Mouse (Mus musculus): ENCODE measurements around the gene Ablim1. TPM values are rescaled to one million over a fixed set of nuclear protein-coding genes. Genes with fewer than 3 reads are reported as not detected.

Gene Ablim1
- total RNA-seq, 4 experiments from 2014 or later: 80.6 to 97.1 (median 86.4) TPM

DNA sequence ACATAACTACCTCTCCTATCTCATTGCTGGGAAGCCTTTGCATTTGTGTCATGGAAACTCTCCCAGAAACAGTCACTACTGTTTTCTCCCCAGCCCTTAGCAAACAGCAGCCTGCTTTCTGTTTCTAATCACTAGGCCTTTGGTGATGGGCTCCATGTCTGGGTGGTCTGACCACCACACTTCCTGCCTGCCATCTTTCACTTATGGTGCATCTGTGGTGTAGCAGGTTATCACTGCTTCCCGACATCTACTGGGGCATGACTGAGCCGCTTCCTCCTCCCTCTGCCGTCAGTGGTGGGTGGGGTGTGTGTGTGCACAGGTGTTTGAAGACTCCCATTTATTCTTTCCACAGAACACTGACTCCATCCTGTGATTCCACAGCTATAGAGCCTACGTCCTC is 183.4 kb downstream of the Ablim1 start:
- DNase-seq (ENCODE audit: low spot score in 2 of 2): no peak

DNA sequence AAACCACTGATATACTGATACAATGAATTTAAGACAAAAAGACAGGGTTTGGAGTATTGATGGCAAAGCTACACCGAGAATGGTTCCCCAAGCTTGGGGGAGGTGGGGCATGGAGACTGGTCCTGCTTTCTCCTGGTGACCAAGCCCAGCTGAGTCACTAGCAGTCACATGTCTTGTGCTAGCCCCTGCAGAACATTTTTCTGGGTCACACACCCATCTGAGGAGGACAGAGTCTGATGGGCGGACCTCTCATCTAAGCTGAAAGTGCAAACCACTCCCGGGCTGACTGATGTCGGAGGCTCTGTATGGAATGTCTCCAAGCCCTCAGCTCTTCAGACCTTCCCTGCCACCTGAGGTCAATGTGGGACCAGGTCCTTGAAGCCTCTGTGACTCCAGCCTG is 184.1 kb downstream of the Ablim1 start:
- DNase-seq (ENCODE audit: low spot score in 2 of 2): no peak

DNA sequence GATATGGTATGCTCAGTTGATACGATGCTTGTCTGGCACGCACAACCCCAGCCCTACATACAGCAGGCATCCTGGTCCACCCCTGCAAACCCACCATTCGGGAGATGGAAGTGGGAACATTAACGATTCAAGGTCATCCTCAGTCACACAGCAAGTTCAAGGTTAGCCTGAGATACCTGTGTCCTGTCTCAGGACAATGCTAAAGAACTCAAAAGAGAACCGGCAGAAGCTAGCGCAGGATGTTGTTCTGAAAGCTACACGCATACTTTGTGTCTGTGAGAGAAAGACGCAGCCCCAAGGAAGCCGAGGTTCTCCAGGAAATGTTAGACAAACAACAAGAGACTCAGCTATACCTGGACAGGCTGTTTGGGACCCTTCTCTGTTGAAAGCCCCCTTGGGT is 185.0 kb downstream of the Ablim1 start:
- DNase-seq (ENCODE audit: low spot score in 2 of 2): no peak

DNA sequence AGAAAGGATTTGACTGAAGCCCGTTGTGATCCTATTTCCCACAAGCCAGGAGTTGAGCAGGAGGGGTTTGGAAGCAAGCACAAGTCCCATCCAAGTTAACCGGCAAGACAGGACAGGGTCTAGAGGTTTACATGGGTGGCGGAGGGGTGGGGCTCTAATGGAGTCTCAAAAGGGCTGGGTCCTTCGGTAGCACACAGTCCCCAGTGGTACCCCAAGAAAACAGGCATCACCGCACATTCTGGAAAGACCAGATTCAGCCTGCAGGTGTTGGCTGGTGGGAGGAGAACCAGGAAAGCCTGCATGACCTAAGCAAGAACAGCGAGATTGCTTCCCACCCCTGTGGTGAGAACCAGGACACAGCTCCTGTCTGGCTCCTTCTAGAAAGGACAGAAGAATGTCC is 186.7 kb downstream of the Ablim1 start:
- DNase-seq (ENCODE audit: low spot score in 2 of 2): no peak

DNA sequence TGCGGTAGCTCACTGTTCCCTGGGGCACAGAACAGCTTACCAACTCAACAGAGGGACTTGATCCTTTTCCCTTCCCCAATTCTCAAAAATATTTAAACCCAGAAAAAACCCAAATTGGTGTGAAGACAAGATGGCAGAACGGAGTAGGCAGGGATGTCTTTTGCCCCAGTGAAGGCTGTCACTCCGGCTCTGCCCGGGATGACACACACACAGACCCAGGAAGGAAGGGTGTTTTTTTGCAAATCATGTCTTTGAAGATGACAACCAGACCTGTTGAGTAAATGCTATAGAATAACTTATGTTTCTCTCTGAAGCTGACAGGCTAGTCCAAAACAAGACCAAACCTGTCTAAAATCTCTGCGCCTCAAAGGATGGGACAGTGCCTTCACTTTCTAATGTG is 187.2 kb downstream of the Ablim1 start:
- no peak for DNase-seq (ENCODE audit: low spot score in 2 of 2)

DNA sequence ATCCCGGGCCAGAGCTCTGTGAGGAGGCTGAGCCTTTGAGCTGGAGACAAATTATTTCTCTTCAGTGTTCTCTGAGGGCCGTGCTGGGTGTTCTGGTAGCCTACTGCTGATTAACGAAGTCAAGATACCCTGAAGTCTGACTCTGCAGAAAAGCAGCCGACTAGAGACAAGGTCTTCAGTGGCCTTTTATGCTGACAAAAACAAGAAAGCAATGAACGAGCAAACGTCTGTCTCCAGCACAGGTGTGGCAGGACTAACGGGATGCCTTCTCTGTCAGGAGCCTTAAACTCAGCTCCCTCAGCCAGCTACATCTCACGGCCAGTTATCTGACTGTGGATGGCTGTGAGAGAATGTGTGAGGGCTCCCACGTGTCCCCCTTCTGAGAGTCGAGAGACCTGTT is 187.8 kb downstream of the Ablim1 start:
- no peak for DNase-seq (ENCODE audit: low spot score in 2 of 2)

DNA sequence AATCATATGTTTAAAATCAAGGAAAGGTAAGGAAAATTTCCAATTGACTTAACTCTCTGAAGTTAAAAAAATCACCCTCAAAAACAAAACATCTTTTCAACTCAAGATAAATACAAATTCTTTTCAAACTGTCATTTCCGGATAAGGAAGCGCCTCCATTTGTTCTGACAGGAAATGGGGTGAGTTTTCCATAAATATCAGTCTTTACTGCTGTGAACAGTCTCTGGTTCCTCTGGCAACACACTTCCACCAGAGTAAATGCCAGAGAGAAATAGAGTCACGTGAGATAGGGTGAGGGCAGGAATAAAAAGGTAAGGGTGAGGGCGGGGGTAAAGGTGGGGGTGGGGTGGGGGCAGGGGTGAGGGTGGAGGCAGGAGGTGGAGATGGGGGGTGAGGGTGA is 189.8 kb downstream of the Ablim1 start:
- no peak for DNase-seq (ENCODE audit: low spot score in 2 of 2)

DNA sequence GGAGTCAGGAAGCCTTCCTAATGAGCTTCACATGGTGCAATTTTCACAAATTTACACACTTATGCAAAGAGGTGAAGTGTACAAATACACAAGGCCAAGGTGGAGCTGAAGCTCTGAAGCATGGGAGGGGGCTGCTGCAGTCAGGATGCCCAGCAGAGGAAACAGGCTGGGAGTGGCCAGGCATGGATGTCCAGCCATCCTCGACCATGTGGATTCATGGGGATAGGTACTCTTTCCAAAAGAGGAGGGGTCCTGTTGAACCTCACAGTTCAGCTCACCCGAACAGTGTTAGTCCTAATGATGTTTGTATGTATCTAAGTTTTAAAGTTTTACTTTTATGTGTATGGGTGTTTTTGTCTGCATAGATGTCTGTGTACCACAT is 190.6 kb downstream of the Ablim1 start:
- no peak for DNase-seq (ENCODE audit: low spot score in 2 of 2)

DNA sequence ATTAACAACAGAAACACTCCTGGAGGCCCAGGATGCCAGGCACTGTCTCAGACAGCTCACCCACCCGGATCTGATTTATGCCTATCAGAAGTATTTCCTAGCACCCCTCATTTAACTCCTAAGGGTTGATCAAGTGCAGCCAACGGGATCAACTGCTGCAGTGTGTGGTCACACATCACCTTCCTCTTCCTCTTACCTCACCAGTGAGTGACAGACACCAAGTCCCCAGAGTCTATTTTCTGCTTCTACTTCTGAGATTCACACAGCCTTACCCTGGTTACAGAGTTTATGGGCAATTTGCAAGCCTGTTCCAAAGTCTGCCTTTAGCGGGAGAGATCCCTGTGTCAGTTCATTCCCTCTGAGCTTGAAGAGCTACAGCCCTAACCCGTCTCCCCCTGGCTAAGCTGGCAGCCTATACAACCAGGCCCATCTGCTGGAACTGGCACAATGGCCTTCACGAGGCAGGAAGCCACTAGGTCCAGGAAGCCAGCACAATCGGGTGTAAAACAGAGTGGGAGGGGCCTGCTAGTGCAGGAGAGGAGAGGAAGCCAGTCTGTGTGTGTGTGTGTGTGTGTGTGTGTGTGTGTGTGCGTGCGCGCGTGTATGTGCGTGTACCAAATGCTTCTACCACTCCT is 191.1 kb downstream of the Ablim1 start:
- DNase-seq (ENCODE audit: low spot score in 2 of 2): no peak

DNA sequence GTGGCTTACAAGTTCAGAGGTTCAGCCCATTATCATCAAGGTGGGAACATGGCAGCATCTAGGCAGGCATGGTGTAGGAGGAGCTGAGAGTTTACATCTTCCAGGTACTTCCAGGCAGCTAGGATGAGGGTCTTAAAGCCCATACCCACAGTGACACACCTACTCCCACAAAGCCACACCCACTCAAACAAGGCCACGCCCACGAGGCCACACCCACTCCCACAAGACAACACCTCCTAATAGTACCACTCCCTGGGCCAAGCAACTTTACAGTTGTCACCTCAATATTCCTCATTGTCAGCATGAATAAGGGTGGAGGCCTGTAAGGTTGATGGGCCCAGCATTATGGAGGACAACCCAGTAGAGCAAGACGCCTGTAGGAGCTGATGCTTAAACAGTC is 192.5 kb downstream of the Ablim1 start:
- DNase-seq (ENCODE audit: low spot score in 2 of 2): no peak

DNA sequence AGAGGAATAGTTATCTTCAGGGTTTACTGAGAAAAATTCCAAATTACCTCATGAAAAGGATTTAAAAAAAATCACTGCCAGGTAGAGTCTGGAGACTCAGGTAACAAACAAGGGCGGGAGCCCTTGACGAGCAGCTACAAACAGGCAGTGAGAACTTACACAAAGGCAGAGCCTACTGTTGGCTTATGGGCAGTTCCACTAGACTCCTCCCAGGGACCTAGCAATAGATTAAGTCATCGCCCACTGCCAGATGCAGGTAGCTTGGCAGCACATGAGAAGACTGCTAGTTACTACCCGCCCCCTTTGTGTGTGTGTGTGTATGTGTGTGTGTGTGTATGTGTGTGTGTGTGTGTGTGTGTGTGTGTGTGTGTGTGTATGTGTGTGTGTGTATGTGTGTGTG is 193.7 kb downstream of the Ablim1 start:
- no peak for DNase-seq (ENCODE audit: low spot score in 2 of 2)

DNA sequence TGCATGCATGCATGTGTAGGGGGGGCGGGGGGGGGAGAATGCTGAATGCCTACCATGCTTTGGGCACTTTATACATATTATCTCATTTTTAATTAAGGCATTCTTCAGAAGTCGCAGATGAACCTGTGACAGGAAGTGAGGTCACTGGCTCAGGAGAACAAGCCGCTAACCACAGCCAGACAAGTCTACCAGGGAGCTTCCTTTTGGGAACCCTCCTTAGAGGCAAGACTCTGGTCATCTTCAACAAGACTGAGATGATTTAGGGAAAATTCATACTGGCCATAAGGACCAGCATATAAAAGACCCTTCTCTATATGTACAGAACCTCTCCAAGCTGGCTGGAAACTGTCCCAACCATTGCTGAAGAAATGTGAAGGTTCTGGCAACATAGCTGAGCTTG is 195.1 kb downstream of the Ablim1 start:
- DNase-seq (ENCODE audit: low spot score in 2 of 2): no peak

DNA sequence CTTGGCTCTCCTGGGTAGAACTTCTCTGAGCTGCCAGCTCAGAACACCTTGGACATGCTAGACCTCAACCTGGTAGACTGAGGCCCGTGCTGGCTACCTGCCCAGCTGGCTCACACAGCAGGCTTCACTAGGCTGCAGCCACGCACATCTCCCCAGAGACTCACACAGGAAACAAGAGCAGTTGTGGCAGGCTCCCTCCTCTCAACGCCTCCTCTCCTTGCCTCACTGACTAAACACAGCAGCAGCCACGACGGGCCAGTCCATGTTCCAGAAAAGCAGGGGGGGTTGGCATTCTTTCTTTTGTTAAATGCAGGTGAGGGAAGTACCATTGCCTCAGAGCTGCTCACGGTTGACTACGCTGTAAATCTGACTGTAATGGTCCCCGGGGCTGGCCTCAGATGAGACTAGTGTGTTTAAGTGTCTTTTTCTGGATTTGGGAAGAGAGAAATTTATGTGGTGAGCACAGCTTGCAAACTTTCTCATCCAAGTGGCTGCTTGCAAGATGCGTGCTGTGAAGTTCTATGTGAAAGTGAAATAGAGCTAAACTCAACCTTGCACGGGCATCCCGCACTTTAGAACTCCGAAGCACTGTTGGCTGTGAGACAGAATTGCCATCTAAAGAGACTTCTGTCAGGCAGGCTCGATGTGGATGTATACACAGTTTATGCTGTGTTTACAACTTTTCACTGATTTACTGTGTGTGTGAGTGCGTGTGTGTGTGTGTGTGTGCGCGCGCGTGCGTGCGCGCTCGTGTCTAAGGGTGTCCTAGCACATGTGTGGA is 195.7 kb downstream of the Ablim1 start:
- DNase-seq (ENCODE audit: low spot score in 2 of 2): peak; percentile 74 to 75

DNA sequence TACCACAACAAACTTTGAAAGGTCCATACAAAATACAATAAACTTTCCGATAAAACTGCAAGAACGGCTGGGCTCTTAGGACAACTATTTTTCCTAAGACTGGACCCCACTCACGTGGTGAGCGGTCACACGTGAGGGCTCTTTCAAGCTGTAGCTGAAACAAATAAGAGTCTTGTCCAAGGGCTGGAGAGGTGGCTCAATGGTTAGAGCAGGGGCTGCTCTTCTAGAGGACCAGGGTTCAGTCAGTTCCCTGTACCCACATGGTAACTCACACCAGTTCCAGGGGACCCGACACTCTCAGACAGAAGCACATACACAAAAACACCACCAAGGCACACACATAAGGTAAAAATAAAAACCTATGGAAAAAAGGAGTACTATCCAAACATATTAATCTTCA is 197.0 kb downstream of the Ablim1 start:
- no peak for DNase-seq (ENCODE audit: low spot score in 2 of 2)

DNA sequence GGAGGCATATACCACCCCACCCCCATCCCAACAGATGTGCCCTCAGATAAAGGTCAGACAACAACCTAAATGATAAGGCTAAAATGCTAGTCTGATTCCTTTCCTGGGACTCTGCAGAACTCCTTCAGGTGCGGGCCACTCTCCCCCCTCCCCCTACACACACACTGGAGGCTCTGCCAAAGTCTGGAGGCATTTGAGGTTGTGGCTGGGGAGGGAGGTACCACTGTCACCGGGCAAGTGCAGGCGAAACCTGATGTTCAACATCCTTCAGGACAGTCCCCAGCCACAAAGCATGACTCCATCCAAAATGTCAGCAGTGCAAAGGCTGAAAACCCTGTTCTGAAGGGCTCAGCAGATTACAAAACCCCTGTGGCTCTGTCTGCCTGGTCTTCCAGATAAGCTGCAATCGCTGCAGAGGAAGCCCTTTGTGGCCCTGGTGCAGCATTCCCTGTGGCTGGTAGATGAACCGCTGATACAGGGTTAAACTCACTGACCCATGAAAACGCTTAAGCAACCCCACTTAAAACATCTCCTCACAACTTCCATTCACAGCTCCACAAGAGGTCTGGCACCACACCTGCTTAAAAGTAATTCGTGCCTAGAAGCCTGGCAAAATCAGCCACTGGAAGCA is 197.7 kb downstream of the Ablim1 start:
- DNase-seq (ENCODE audit: low spot score in 2 of 2): no peak

DNA sequence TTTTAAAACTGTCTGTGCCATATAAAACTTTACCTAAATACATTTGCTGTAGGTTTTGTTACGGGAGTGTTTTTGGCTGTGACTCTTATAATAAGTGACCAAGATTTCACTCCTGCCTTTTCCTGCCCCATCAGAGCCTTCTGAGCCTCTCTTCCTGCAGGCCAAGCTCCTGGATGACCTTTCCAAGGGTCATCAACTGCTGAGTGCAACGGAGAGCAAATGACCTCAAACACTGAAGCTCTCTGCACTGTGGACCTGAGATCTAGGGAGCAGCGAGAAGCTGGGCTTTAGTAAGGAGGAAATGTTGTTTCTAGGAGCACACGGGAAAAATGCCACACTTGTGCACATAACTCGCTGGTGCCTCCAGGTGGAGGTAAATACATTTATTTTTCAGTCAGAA is 199.0 kb downstream of the Ablim1 start:
- no peak for DNase-seq (ENCODE audit: low spot score in 2 of 2)

DNA sequence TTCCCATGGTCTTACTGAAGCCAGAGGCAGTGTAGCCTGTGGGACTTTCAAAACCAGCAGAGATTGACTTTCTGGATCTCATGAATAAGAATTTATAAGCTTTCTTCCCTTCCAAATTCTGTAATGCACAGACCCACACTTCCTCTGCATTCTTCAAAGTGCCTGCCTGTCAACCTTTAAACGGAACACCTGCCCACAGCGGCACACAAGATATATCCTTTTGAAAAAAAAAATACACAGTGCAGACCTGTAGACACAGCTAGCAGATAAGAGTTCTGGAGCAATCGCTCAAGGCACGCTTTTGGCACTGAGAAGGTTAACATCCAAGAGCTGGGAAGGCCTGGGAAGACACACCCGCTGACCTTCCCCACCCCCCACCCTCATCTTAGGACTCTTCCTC is 199.8 kb downstream of the Ablim1 start:
- no peak for DNase-seq (ENCODE audit: low spot score in 2 of 2)

DNA sequence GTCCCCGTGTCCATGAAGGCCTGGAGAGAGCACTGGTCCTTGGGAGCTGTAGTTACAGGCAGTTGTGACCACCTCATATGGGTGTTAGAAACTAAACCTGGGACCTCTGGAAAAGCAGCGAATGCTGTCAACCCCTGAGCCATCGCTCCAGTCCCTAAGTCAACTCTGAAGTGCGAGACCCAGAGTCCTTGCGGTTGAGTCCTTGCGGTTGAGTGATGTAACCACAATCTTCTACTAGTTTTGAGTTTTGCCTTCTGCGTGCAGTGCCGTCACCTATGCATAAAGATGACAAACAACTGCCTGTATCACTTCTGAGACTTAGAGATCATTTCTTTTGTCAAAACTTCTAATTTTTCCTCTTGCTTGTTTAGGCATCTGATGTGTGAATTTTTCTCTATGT is 200.7 kb downstream of the Ablim1 start:
- DNase-seq (ENCODE audit: low spot score in 2 of 2): no peak

DNA sequence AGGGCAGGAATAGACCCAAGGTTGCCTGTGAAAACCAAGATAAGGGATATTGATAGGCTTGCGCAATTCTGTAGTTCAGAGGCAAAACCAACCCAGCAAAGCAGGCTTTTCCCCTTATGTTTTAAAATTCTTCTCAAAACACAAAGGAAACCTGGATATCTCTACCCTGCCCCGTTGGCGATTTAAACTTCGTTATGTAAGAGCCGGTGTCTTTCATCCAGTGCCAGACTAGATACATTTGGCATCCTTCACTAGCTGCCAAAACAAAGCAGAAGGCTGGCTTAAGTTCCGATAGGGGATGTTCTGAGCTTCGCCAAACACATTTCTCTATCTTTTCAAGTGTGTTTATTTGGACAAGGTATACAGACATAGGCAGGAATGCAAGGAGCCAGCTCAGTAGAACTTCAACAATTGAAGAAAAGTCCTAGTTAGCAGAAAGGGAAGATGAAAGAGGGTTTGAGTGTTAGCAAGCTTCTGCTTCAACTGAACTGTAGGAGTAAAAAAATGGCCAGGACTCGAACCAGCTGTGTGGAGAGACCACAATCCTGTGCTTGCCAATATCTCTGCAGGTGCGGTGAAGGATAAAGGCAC is 201.8 kb downstream of the Ablim1 start:
- DNase-seq (ENCODE audit: low spot score in 2 of 2): no peak

DNA sequence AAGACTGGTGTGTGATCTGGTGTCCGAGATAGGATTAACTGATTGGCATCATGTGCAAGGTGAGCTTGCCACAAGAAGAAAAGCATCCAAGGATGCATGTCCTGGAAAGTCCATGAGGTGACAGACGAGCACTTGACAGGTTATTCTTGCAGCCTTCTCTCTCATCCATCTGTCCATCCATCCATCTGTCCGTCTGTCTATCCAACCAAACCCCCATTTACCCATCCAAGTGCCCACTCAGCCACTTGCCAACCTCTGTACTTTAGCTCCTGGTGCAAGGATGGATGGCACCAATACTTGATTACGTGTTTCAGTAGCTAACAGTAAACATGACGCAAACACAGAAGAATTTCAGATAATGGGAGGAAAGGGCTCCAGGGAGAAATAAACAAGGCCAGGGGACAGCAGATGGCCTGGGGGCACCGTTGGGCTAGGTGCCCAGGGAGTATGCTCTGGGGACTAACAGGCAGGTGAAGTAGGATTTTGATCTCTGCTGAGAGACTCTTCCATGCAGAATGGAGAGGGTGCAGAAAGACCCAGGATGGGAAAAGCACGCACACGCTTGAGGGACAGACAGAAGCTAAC is 202.4 kb downstream of the Ablim1 start:
- DNase-seq (ENCODE audit: low spot score in 2 of 2): no peak

DNA sequence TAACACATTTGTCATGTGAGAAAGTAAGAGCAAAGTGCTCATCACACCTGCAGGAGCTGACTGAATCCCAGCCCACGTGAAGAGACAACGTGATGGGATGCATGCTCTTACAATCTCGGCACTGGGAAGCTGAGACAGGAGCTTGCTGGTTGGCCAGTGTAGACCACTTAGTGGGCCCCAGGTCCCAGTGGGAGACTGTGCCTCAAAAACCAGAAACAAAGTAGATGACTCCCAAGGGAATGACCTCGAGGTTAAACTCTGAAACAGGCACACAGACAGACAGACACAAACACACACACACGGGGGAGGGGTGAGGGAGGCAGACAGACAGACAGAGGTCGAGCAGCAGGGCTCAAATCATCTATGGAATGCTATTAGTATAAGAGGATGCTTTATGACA is 203.4 kb downstream of the Ablim1 start:
- DNase-seq (ENCODE audit: low spot score in 2 of 2): no peak

DNA sequence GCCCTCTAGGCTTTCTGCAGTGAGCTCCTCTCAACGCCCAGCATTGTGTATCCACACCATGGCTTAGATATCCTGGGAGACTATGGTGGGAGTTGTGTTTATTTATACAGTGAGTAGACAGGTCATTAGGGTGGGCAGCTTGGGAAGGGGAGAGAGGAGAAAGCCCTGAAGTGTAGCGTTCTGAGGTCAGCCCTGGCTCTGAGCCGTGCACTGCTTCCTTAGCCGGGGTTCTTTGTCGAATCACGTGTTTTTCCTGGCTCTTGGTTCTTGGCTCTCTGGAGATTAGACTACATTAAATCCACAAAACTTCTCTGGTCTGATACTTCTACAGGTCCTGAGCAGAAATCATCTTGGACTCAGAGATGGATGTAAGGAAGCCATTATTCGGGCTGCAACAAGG is 205.1 kb downstream of the Ablim1 start:
- no peak for DNase-seq (ENCODE audit: low spot score in 2 of 2)
